In the genomic region with DNA sequence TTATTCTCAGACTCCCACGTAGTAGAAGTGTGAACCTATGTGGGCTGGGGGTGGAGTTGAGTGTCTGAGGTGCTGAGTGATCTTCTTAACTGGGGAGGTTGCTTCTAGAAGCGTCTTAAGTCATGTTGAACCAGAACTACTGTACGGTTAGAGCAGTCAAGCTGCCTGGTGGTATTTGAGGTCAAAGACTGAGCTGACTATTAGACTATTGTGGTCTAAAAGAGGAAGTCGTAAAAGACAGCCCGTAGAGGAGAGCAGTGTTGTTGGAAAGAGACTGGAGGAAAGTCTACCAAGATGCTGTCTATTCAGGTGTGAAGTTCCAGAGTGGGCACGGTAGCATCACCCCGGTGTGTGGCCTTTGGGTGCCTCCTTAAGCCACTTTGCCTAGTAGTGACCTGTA, we compare ENCODE assay signal across 12 mouse cellular contexts. TPM values are rescaled to one million over a fixed set of nuclear protein-coding genes. Genes with fewer than 3 reads are reported as not detected.
DNase-seq lines count a peak whose midpoint lies in the region; ATAC-seq and TF ChIP-seq lines count a peak whose summit lies in the region.
"Had no signal": no experiment of that assay in that cellular context is flagged by ENCODE, and none has a peak within 500 bp of the region (broad histone marks: within the 10 kb centered on the region; RNA-seq: fewer than 3 reads in every experiment).

No protein-coding gene starts in this region.

- 0 out of 2 replicates have a peak, but pooled peaks cover 11% of the 10 kb centered on the region for H3K36me3 ChIP-seq in liver, embryonic 15.5 days (replicated peaks)
- H3K36me3 ChIP-seq in liver, embryonic 12.5 days = peaks cover 10% of the 10 kb centered on the region; the same call in 1 of the 2 replicates
- no peaks in the 10 kb centered on the region for H3K36me3 ChIP-seq in small intestine, adult 2 months (ENCODE audit: control insufficient read depth, insufficient read depth, low read length)
- peaks cover 5% of the 10 kb centered on the region; the same call in 1 of the 2 replicates for H3K36me3 ChIP-seq in midbrain, embryonic 11.5 days (ENCODE audit: control insufficient read depth, insufficient read depth, low read length)

- ATAC-seq in liver, embryonic 15.5 days (ENCODE audit: insufficient read depth) = no peak
- ATAC-seq in liver, embryonic 12.5 days = no peak
- peak; percentile 96 for ATAC-seq in CD4-positive, CD25-positive, alpha-beta regulatory T cell, adult 4 months
- peak; percentile 89 to 91 for ATAC-seq in hematopoietic stem cell, adult 5-6 weeks (replicated peaks in 1 of 2; ENCODE audit: insufficient read depth in 1 of 2, low FRiP score in 2 of 2, low TSS enrichment in 1 of 2, low read depth in 1 of 2, poor library complexity in 2 of 2, severe bottlenecking in 2 of 2)
- no peak for ATAC-seq in midbrain, embryonic 11.5 days (ENCODE audit: low FRiP score)

- no peaks in the 10 kb centered on the region for H3K9me3 ChIP-seq in liver, embryonic 15.5 days (replicated peaks)
- H3K9me3 ChIP-seq in liver, embryonic 12.5 days (replicated peaks) = no peaks in the 10 kb centered on the region
- H3K9me3 ChIP-seq in midbrain, embryonic 11.5 days (ENCODE audit: control insufficient read depth, low read length) = no peaks in the 10 kb centered on the region
- H3K9me3 ChIP-seq: limb, embryonic 10.5 days had no signal

- no peak for TF ChIP-seq POLR2A in small intestine, adult 2 months (IDR thresholded peaks at IDR 0.05; ENCODE audit: low read depth, low read length)

- peaks cover 37% of the 10 kb centered on the region for H3K4me1 ChIP-seq in liver, embryonic 15.5 days (replicated peaks)
- peaks cover 46% of the 10 kb centered on the region for H3K4me1 ChIP-seq in liver, embryonic 12.5 days
- peaks cover 41% of the 10 kb centered on the region; the same call in 1 of the 2 replicates for H3K4me1 ChIP-seq in small intestine, adult 2 months (ENCODE audit: control insufficient read depth, insufficient read depth, insufficient read length, low read length)
- peaks cover 1% of the 10 kb centered on the region; the same call in 1 of the 2 replicates for H3K4me1 ChIP-seq in midbrain, embryonic 11.5 days (ENCODE audit: control insufficient read depth, insufficient read depth, low read length)

- DNase-seq in gastrocnemius, postnatal 36 days = no peak
- no peak for DNase-seq in layer of hippocampus, adult 2 months (ENCODE audit: low spot score in 2 of 2)
- no peak for DNase-seq in midbrain, embryonic 11.5 days (ENCODE audit: low spot score, missing footprints)
- DNase-seq: heart, postnatal 4 days; kidney, adult 8-10 months had no signal

- H3K27me3 ChIP-seq in liver, embryonic 15.5 days = no peaks in the 10 kb centered on the region
- no peaks in the 10 kb centered on the region for H3K27me3 ChIP-seq in liver, embryonic 12.5 days (replicated peaks)
- no peaks in the 10 kb centered on the region for H3K27me3 ChIP-seq in small intestine, adult 2 months (ENCODE audit: control insufficient read depth, insufficient read depth, low read length)
- no peaks in the 10 kb centered on the region for H3K27me3 ChIP-seq in midbrain, embryonic 11.5 days (ENCODE audit: control insufficient read depth, insufficient read depth, low read length)

- H3K27ac ChIP-seq in liver, embryonic 15.5 days (replicated peaks) = 0 out of 2 replicates have a peak overlapping the region, but pooled peaks have one; percentile 2
- no peak overlapping the region for H3K27ac ChIP-seq in liver, embryonic 12.5 days
- peak overlapping the region; percentile 38; the same call in 1 of the 2 replicates for H3K27ac ChIP-seq in small intestine, adult 2 months (ENCODE audit: insufficient read depth, low read depth, low read length)
- no peak overlapping the region for H3K27ac ChIP-seq in layer of hippocampus, adult 2 months
- H3K27ac ChIP-seq in midbrain, embryonic 11.5 days (ENCODE audit: low read depth, low read length) = no peak overlapping the region
- H3K27ac ChIP-seq: limb, embryonic 10.5 days had no signal

- TF ChIP-seq CTCF in small intestine, adult 2 months (IDR thresholded peaks at IDR 0.05; ENCODE audit: extremely low read depth, insufficient read length, insufficient replicate concordance, low read depth, low read length) = no peak
- no peak for TF ChIP-seq CTCF in layer of hippocampus, adult 2 months (conservative IDR thresholded peaks at IDR 0.05)

- intact Hi-C loops in gastrocnemius, postnatal 36 days (cut with DNase I) = no loop called here

- H3K4me2 ChIP-seq in liver, embryonic 15.5 days = no peak overlapping the region
- H3K4me2 ChIP-seq in liver, embryonic 12.5 days = no peak overlapping the region
- H3K4me2 ChIP-seq in midbrain, embryonic 11.5 days = no peak overlapping the region

- 23% methylated on average over 7 of the region's 7 CpGs for WGBS in liver, embryonic 15.5 days (ENCODE audit: insufficient replicate concordance)
- WGBS in liver, embryonic 12.5 days (ENCODE audit: insufficient replicate concordance) = 32% methylated on average over 7 of the region's 7 CpGs
- 40% methylated on average over 7 of the region's 7 CpGs for WGBS in small intestine, adult 2 months
- 90% methylated on average over 7 of the region's 7 CpGs for WGBS in midbrain, embryonic 11.5 days

- no peak overlapping the region for H3K9ac ChIP-seq in liver, embryonic 15.5 days
- H3K9ac ChIP-seq in liver, embryonic 12.5 days = no peak overlapping the region
- no peak overlapping the region for H3K9ac ChIP-seq in midbrain, embryonic 11.5 days (ENCODE audit: low read length)

- H3K4me3 ChIP-seq in liver, embryonic 15.5 days (replicated peaks) = no peak overlapping the region
- H3K4me3 ChIP-seq in liver, embryonic 12.5 days = no peak overlapping the region
- no peak overlapping the region for H3K4me3 ChIP-seq in small intestine, adult 2 months (ENCODE audit: low read depth, low read length)
- H3K4me3 ChIP-seq in layer of hippocampus, adult 2 months = no peak overlapping the region
- H3K4me3 ChIP-seq in midbrain, embryonic 11.5 days (ENCODE audit: low read depth, low read length) = no peak overlapping the region
- H3K4me3 ChIP-seq: limb, embryonic 10.5 days had no signal

RNA-seq across cellular contexts. Expression of a gene that starts 24.0 kb away (rescaled TPM):
- polyA plus RNA-seq in liver, embryonic 15.5 days (2015; fragmentation: Nextera tagmentation; extraction: Ambion mirVana) = 0.99 and 1.6 TPM in 2 replicates
- 5.2 and 5.5 TPM in 2 replicates for polyA plus RNA-seq in liver, embryonic 12.5 days (2016; fragmentation: Nextera tagmentation; extraction: Ambion mirVana)
- polyA plus RNA-seq in CD4-positive, CD25-positive, alpha-beta regulatory T cell, adult 4 months (2017; shearing (Covaris generic)) = under 1 TPM in 1 of 2 experiments, not detected in 1; 0.33 TPM
- total RNA-seq in hematopoietic stem cell, adult 5-6 weeks (2017) = 164 and 205 TPM in 2 replicates
- 2,067 and 2,412 TPM in 2 replicates for polyA plus RNA-seq in small intestine, adult 2 months (2012; rRNA removed)
- total RNA-seq in gastrocnemius, postnatal 36 days (2021) = not detected
- total RNA-seq in layer of hippocampus, adult 2 months (2021) = not detected
- polyA plus RNA-seq in midbrain, embryonic 11.5 days (2014; fragmentation: Nextera tagmentation; extraction: Ambion mirVana) = 0.10 TPM in 2 replicates
- total RNA-seq: heart, adult 18-20 months had no signal

RNA-seq across cellular contexts. Expression of a gene that starts 59.6 kb away (rescaled TPM):
- 16.2 and 18.5 TPM in 2 replicates for polyA plus RNA-seq in liver, embryonic 15.5 days (2015; fragmentation: Nextera tagmentation; extraction: Ambion mirVana)
- 20.0 and 22.2 TPM in 2 replicates for polyA plus RNA-seq in liver, embryonic 12.5 days (2016; fragmentation: Nextera tagmentation; extraction: Ambion mirVana)
- polyA plus RNA-seq in CD4-positive, CD25-positive, alpha-beta regulatory T cell, adult 4 months (2017; shearing (Covaris generic)) = 1 to 10 TPM in 1 of 2 experiments, under 1 TPM in 1; 0.47 to 1.2 TPM
- 19.9 and 28.9 TPM in 2 replicates for total RNA-seq in hematopoietic stem cell, adult 5-6 weeks (2017)
- polyA plus RNA-seq in small intestine, adult 2 months (2012; rRNA removed) = 36.3 and 80.3 TPM in 2 replicates
- 10 to 100 TPM; 47.5 to 51.9 TPM for total RNA-seq in gastrocnemius, postnatal 36 days (2021)
- total RNA-seq in layer of hippocampus, adult 2 months (2021) = 10 to 100 TPM; 40.2 to 40.5 TPM
- polyA plus RNA-seq in midbrain, embryonic 11.5 days (2014; fragmentation: Nextera tagmentation; extraction: Ambion mirVana) = 22.0 and 23.2 TPM in 2 replicates

Comparison
In these comparisons a context has a peak if more than half of its experiments do, and no peak if none do; other contexts are left out.
1. H3K27ac ChIP-seq: peak in liver, embryonic 15.5 days (single experiment) and small intestine, adult 2 months (single experiment); none in liver, embryonic 12.5 days (single experiment), layer of hippocampus, adult 2 months (single experiment) and midbrain, embryonic 11.5 days (single experiment).
2. ATAC-seq: peak in CD4-positive, CD25-positive, alpha-beta regulatory T cell, adult 4 months (single experiment) and hematopoietic stem cell, adult 5-6 weeks (2 of 2); none in liver, embryonic 15.5 days (single experiment), liver, embryonic 12.5 days (single experiment) and midbrain, embryonic 11.5 days (single experiment).
3. RNA of a gene that starts 24.0 kb away (polyA plus RNA-seq): 2,067 to 2,412 TPM in small intestine, adult 2 months; 5.2 to 5.5 TPM in liver, embryonic 12.5 days, 0.99 to 1.6 TPM in liver, embryonic 15.5 days, 0.33 TPM in CD4-positive, CD25-positive, alpha-beta regulatory T cell, adult 4 months and 0.10 TPM in midbrain, embryonic 11.5 days; every median in the first group is over 100 times any median in the second.